Mouse (Mus musculus): Measurements from ENCODE around the gene Slc2a2. TPM values are rescaled to one million over a fixed set of nuclear protein-coding genes. Genes with fewer than 3 reads are reported as not detected.

The Slc2a2 gene
- polyA plus RNA-seq, 1 experiment from 2014 or later, result not detected

- Histone ChIP-seq H3K36me3 (replicated peaks) (no peaks in the 10 kb centered on the region), H3K9me3 (no peaks in the 10 kb centered on the region), H3K4me1 (no peaks in the 10 kb centered on the region), H3K4me2 (no peak overlapping the region), H3K27me3 (no peaks in the 10 kb centered on the region), H3K27ac (no peak overlapping the region), H3K9ac (no peak overlapping the region), H3K4me3 (replicated peaks) (no peak overlapping the region)
- WGBS, result 73% methylated on average over 10 of the region's 10 CpGs
- no peak for ATAC-seq (ENCODE audit: low FRiP score)
These were observed 7.9 kb downstream of the Slc2a2 start for GRCm38 (mm10) chr3:28705522-28706137.

GRCm38 (mm10) chr3:28706736-28707135 lies 9.0 kb downstream of the Slc2a2 start:
- WGBS, result 86% methylated on average over 4 of the region's 4 CpGs
- no peak overlapping the region for H3K9ac ChIP-seq
- H3K4me1 ChIP-seq, result no peaks in the 10 kb centered on the region
- no peak overlapping the region for H3K4me3 ChIP-seq (replicated peaks)
- no peaks in the 10 kb centered on the region for H3K36me3 ChIP-seq (replicated peaks)
- no peak overlapping the region for H3K27ac ChIP-seq
- H3K9me3 ChIP-seq, result no peaks in the 10 kb centered on the region
- no peak for ATAC-seq (ENCODE audit: low FRiP score)
- H3K4me2 ChIP-seq, result no peak overlapping the region
- no peaks in the 10 kb centered on the region for H3K27me3 ChIP-seq

GRCm38 (mm10) chr3:28709740-28710139 lies 12.0 kb downstream of the Slc2a2 start:
- Histone ChIP-seq H3K36me3 (replicated peaks) (no peaks in the 10 kb centered on the region), H3K9ac (no peak overlapping the region), H3K4me2 (no peak overlapping the region), H3K4me1 (no peaks in the 10 kb centered on the region), H3K9me3 (no peaks in the 10 kb centered on the region), H3K27ac (no peak overlapping the region), H3K27me3 (no peaks in the 10 kb centered on the region), H3K4me3 (replicated peaks) (no peak overlapping the region)
- ATAC-seq (ENCODE audit: low FRiP score), result no peak
- whole genome bisulfite sequencing, result 85% methylated on average over 1 of the region's 1 CpGs

- H3K4me3 ChIP-seq (replicated peaks), result no peak overlapping the region
- WGBS, result 79% methylated on average over 7 of the region's 7 CpGs
- no peak overlapping the region for H3K27ac ChIP-seq
- H3K9me3 ChIP-seq, result no peaks in the 10 kb centered on the region
- ATAC-seq (ENCODE audit: low FRiP score), result no peak
- no peaks in the 10 kb centered on the region for H3K36me3 ChIP-seq (replicated peaks)
- H3K4me1 ChIP-seq, result no peaks in the 10 kb centered on the region
- no peak overlapping the region for H3K4me2 ChIP-seq
- H3K27me3 ChIP-seq, result no peaks in the 10 kb centered on the region
- no peak overlapping the region for H3K9ac ChIP-seq
These were observed 16.4 kb downstream of the Slc2a2 start for GRCm38 (mm10) chr3:28713913-28714698.

- no peak for ATAC-seq (ENCODE audit: low FRiP score)
- Histone ChIP-seq H3K27me3 (no peaks in the 10 kb centered on the region), H3K4me1 (no peaks in the 10 kb centered on the region), H3K36me3 (replicated peaks) (no peaks in the 10 kb centered on the region), H3K4me2 (no peak overlapping the region), H3K4me3 (replicated peaks) (no peak overlapping the region), H3K27ac (no peak overlapping the region), H3K9me3 (no peaks in the 10 kb centered on the region), H3K9ac (no peak overlapping the region)
- 90% methylated on average over 2 of the region's 2 CpGs for WGBS
These were observed 20.8 kb downstream of the Slc2a2 start for GRCm38 (mm10) chr3:28718521-28718920.

- ATAC-seq (ENCODE audit: low FRiP score), result no peak
- Histone ChIP-seq H3K27ac (no peak overlapping the region), H3K4me3 (replicated peaks) (no peak overlapping the region), H3K27me3 (no peaks in the 10 kb centered on the region), H3K4me2 (no peak overlapping the region), H3K9ac (no peak overlapping the region), H3K9me3 (no peaks in the 10 kb centered on the region), H3K36me3 (replicated peaks) (no peaks in the 10 kb centered on the region), H3K4me1 (no peaks in the 10 kb centered on the region)
- 55% methylated on average over 5 of the region's 5 CpGs for WGBS
These were observed 23.5 kb downstream of the Slc2a2 start for GRCm38 (mm10) chr3:28721218-28721617.

- H3K4me2 ChIP-seq, result no peak overlapping the region
- H3K9ac ChIP-seq, result no peak overlapping the region
- 93% methylated on average over 7 of the region's 7 CpGs for WGBS
- no peaks in the 10 kb centered on the region for H3K27me3 ChIP-seq
- no peaks in the 10 kb centered on the region for H3K9me3 ChIP-seq
- H3K27ac ChIP-seq, result no peak overlapping the region
- no peak overlapping the region for H3K4me3 ChIP-seq (replicated peaks)
- H3K4me1 ChIP-seq, result no peaks in the 10 kb centered on the region
- ATAC-seq (ENCODE audit: low FRiP score), result no peak
- H3K36me3 ChIP-seq (replicated peaks), result no peaks in the 10 kb centered on the region
These were observed 24.1 kb downstream of the Slc2a2 start for GRCm38 (mm10) chr3:28721838-28722237.

GRCm38 (mm10) chr3:28722531-28722930 lies 24.8 kb downstream of the Slc2a2 start:
- H3K27ac ChIP-seq, result no peak overlapping the region
- no peaks in the 10 kb centered on the region for H3K36me3 ChIP-seq (replicated peaks)
- no peaks in the 10 kb centered on the region for H3K27me3 ChIP-seq
- H3K9me3 ChIP-seq, result no peaks in the 10 kb centered on the region
- no peak overlapping the region for H3K9ac ChIP-seq
- ATAC-seq (ENCODE audit: low FRiP score), result no peak
- H3K4me2 ChIP-seq, result no peak overlapping the region
- H3K4me3 ChIP-seq (replicated peaks), result no peak overlapping the region
- no peaks in the 10 kb centered on the region for H3K4me1 ChIP-seq

- ATAC-seq (ENCODE audit: low FRiP score), result no peak
- H3K27ac ChIP-seq, result no peak overlapping the region
- H3K9me3 ChIP-seq, result no peaks in the 10 kb centered on the region
- H3K36me3 ChIP-seq (replicated peaks), result no peaks in the 10 kb centered on the region
- no peak overlapping the region for H3K9ac ChIP-seq
- H3K27me3 ChIP-seq, result no peaks in the 10 kb centered on the region
- WGBS, result 73% methylated on average over 6 of the region's 6 CpGs
- H3K4me3 ChIP-seq (replicated peaks), result no peak overlapping the region
- no peaks in the 10 kb centered on the region for H3K4me1 ChIP-seq
- H3K4me2 ChIP-seq, result no peak overlapping the region
These were observed 25.8 kb downstream of the Slc2a2 start for GRCm38 (mm10) chr3:28723534-28723933.

- H3K9ac ChIP-seq, result no peak overlapping the region
- H3K4me3 ChIP-seq (replicated peaks), result no peak overlapping the region
- no peaks in the 10 kb centered on the region for H3K27me3 ChIP-seq
- H3K4me1 ChIP-seq, result no peaks in the 10 kb centered on the region
- no peak for ATAC-seq (ENCODE audit: low FRiP score)
- 96% methylated on average over 13 of the region's 13 CpGs for WGBS
- no peaks in the 10 kb centered on the region for H3K36me3 ChIP-seq (replicated peaks)
- H3K27ac ChIP-seq, result no peak overlapping the region
- H3K4me2 ChIP-seq, result no peak overlapping the region
- no peaks in the 10 kb centered on the region for H3K9me3 ChIP-seq
These were observed 27.5 kb downstream of the Slc2a2 start for GRCm38 (mm10) chr3:28725203-28725602.

GRCm38 (mm10) chr3:28726356-28726755 lies 28.7 kb downstream of the Slc2a2 start:
- no peaks in the 10 kb centered on the region for H3K27me3 ChIP-seq
- H3K4me1 ChIP-seq, result no peaks in the 10 kb centered on the region
- no peak overlapping the region for H3K4me3 ChIP-seq (replicated peaks)
- 98% methylated on average over 7 of the region's 7 CpGs for WGBS
- no peaks in the 10 kb centered on the region for H3K36me3 ChIP-seq (replicated peaks)
- no peak overlapping the region for H3K27ac ChIP-seq
- H3K4me2 ChIP-seq, result no peak overlapping the region
- ATAC-seq (ENCODE audit: low FRiP score), result no peak
- H3K9ac ChIP-seq, result no peak overlapping the region
- no peaks in the 10 kb centered on the region for H3K9me3 ChIP-seq

- WGBS, result 70% methylated on average over 2 of the region's 2 CpGs
- Histone ChIP-seq H3K4me1 (no peaks in the 10 kb centered on the region; the same call in 1 of the 2 replicates), H3K9ac (no peak overlapping the region)
These were observed 37.0 kb downstream of the Slc2a2 start for GRCm38 (mm10) chr3:28734712-28735111.

GRCm38 (mm10) chr3:28736981-28737380 lies 39.3 kb downstream of the Slc2a2 start:
- Histone ChIP-seq H3K4me2 (no peak overlapping the region), H3K4me1 (no peaks in the 10 kb centered on the region; the same call in 1 of the 2 replicates), H3K27ac (no peak overlapping the region), H3K9me3 (no peaks in the 10 kb centered on the region), H3K4me3 (replicated peaks) (no peak overlapping the region), H3K9ac (no peak overlapping the region), H3K27me3 (peaks cover 15% of the 10 kb centered on the region), H3K36me3 (replicated peaks) (no peaks in the 10 kb centered on the region)
- WGBS, result 34% methylated on average over 2 of the region's 2 CpGs
- no peak for ATAC-seq (ENCODE audit: low FRiP score)

More at GRCm38 (mm10) chr3:28734712-28735111, 37.0 kb downstream of the Slc2a2 start:
- Histone ChIP-seq H3K36me3 (replicated peaks) (no peaks in the 10 kb centered on the region), H3K9me3 (no peaks in the 10 kb centered on the region), H3K4me2 (no peak overlapping the region), H3K27me3 (peaks cover 13% of the 10 kb centered on the region), H3K4me3 (replicated peaks) (no peak overlapping the region), H3K27ac (no peak overlapping the region)
- ATAC-seq (ENCODE audit: low FRiP score), result no peak

Data from forebrain, embryonic 12.5 days (tissue).